9 mouse cellular contexts compared by ENCODE assay signal in genomic region chr1:33647173-33647572, GRCm38 (mm10). TPM values are rescaled to one million over a fixed set of nuclear protein-coding genes. Genes with fewer than 3 reads are reported as not detected.
DNase-seq lines count a peak whose midpoint lies in the region; ATAC-seq lines count a peak whose summit lies in the region.
"Had no signal": no experiment of that assay in that cellular context is flagged by ENCODE, and none has a peak within 500 bp of the region (broad histone marks: within the 10 kb centered on the region; RNA-seq: fewer than 3 reads in every experiment).

No protein-coding gene starts in this region.

- H3K27me3 ChIP-seq in heart, embryonic 10.5 days (ENCODE audit: insufficient read depth, poor library complexity, severe bottlenecking) = no peaks in the 10 kb centered on the region
- H3K27me3 ChIP-seq in neural tube, embryonic 12.5 days (replicated peaks) = no peaks in the 10 kb centered on the region
- H3K27me3 ChIP-seq: embryonic facial prominence, embryonic 12.5 days had no signal

- H3K36me3 ChIP-seq in heart, embryonic 10.5 days = peaks cover 30% of the 10 kb centered on the region
- H3K36me3 ChIP-seq in neural tube, embryonic 12.5 days = peaks cover 25% of the 10 kb centered on the region

- H3K4me1 ChIP-seq in heart, embryonic 10.5 days = peaks cover 5% of the 10 kb centered on the region; the same call in 1 of the 2 replicates
- no peaks in the 10 kb centered on the region for H3K4me1 ChIP-seq in neural tube, embryonic 12.5 days
- H3K4me1 ChIP-seq: embryonic facial prominence, embryonic 12.5 days had no signal

- no peak overlapping the region for H3K4me3 ChIP-seq in heart, embryonic 10.5 days
- H3K4me3 ChIP-seq in neural tube, embryonic 12.5 days = no peak overlapping the region
- H3K4me3 ChIP-seq: embryonic facial prominence, embryonic 12.5 days had no signal

- H3K9me3 ChIP-seq in heart, embryonic 10.5 days = no peaks in the 10 kb centered on the region
- H3K9me3 ChIP-seq in neural tube, embryonic 12.5 days = no peaks in the 10 kb centered on the region
- H3K9me3 ChIP-seq: embryonic facial prominence, embryonic 12.5 days had no signal

- peak; percentile 37 for DNase-seq in heart, adult 11 months
- no peak for DNase-seq in heart, embryonic 10.5 days (ENCODE audit: low spot score)
- DNase-seq in neural tube, embryonic 10.5 days (ENCODE audit: extremely low spot score, low spot score) = no peak
- peak; percentile 17 for DNase-seq in heart, postnatal 4 days
- peak; percentile 32 for DNase-seq in retina, postnatal 1 day
- DNase-seq in adrenal gland, adult 2 months = no peak
- DNase-seq in gastrocnemius, postnatal 10 days = no peak

- ATAC-seq in neural tube, embryonic 12.5 days (ENCODE audit: low FRiP score, low read depth) = peak; percentile 65; the same call in 1 of the 2 replicates

- H3K4me2 ChIP-seq in neural tube, embryonic 12.5 days (replicated peaks) = no peak overlapping the region
- H3K4me2 ChIP-seq: embryonic facial prominence, embryonic 12.5 days had no signal

- WGBS in heart, embryonic 10.5 days = 80% methylated on average over 4 of the region's 4 CpGs
- 54% methylated on average over 4 of the region's 4 CpGs for WGBS in neural tube, embryonic 12.5 days

- H3K27ac ChIP-seq in heart, embryonic 10.5 days = no peak overlapping the region
- H3K27ac ChIP-seq in neural tube, embryonic 12.5 days = no peak overlapping the region
- H3K27ac ChIP-seq: embryonic facial prominence, embryonic 12.5 days had no signal

- H3K9ac ChIP-seq in neural tube, embryonic 12.5 days = no peak overlapping the region
- H3K9ac ChIP-seq: embryonic facial prominence, embryonic 12.5 days had no signal

RNA-seq across cellular contexts. Expression of gene Prim2, which starts 22.4 kb away (rescaled TPM):
- polyA plus RNA-seq in heart, embryonic 10.5 days (2016; fragmentation: Nextera tagmentation; extraction: Ambion mirVana) = 30.1 and 35.0 TPM in 2 replicates
- 30.5 and 32.2 TPM in 2 replicates for polyA plus RNA-seq in neural tube, embryonic 12.5 days (2016; fragmentation: Nextera tagmentation; extraction: Ambion mirVana)
- total RNA-seq in heart, postnatal 4 days (2021) = 10 to 100 TPM; 10.1 to 10.6 TPM
- total RNA-seq in adrenal gland, adult 2 months (2021) = 1 to 10 TPM; 4.3 to 4.4 TPM
- 1.2 TPM in 2 replicates for polyA plus RNA-seq in adrenal gland, adult 2 months (2012; rRNA removed)
- total RNA-seq in gastrocnemius, postnatal 10 days (2021) = 1 to 10 TPM; 4.2 to 5.5 TPM

Comparison
In these comparisons a context has a peak if more than half of its experiments do, and no peak if none do; other contexts are left out.
1. DNase-seq: peak in heart, adult 11 months (single experiment), heart, postnatal 4 days (single experiment) and retina, postnatal 1 day (single experiment); none in heart, embryonic 10.5 days (single experiment), neural tube, embryonic 10.5 days (single experiment), adrenal gland, adult 2 months (single experiment) and gastrocnemius, postnatal 10 days (single experiment).